Mouse (Mus musculus) urinary bladder, postnatal 36 days (tissue): Measurements from ENCODE around the gene Tom1.

ENCODE experiments used
- DNase-seq, 2 experiments: peaks; one replicate each; pipeline ENCODE4 v3.0.0; 2022; ENCODE audit warnings: low spot score in 2 of 2, mixed read lengths in 1 of 2

Gene Tom1

DNA sequence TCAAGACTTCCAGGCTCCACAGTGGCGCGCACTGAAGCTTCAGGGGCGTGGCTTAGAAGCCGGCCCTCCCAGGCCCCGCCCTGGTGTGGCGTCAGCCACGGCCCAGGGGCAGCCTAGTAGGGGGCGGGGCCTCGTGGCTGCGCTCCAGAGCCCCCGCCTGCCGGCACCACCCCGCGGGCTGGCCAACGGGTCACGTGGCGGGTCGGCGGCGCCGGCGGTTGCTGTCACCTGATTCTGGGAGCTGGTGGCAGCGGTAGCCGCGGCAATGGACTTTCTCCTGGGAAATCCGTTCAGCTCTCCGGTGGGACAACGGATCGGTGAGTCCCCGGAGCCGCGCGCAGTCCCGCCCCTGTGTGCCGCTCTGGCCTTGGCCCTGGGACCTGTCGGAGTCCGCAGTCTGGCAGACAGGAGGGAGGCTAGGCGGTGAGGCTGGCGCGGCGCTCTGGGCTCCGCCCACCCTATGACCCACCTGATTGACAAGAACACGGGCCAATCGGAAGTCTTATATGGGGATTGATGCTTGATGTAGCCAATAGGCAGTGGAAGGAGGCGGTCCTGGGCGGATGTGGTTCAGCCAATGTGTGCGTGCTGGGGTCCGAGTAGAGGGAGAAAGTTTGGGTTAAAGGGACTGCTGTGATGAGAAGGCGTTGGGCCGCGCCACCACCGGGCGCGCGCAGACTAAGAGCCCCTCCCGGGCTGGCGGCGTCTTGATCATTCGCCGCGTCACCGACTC is at the start of gene Tom1:
Gene Tom1, plus strand, starts transcription at position 195 of the 733 bp plus-strand sequence.
- peak; percentile 98 to 99 for DNase-seq

DNA sequence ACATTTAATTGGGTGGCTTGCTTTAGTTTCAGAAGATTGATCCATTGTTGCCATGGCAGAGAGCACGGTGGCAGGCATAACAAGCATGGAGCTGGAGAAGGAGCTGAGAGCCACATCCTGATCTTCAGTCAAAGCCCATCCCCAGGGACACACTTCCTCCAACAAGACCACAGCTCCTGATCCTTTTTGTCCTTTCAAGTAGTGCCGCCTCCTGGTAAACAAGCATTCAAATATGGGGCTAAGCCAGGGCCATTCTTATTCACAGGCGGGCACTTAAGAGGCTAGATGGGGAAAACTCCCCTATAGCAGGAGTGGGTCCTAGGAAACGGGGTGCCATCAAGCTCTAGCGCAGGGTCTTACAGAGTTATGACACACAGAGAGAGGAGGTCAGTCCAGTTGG is 46.1 kb upstream of the Tom1 start:
- DNase-seq: no peak

- no peak for DNase-seq
Observed at GRCm38 (mm10) chr8:74990021-74990420, 43.5 kb upstream of the Tom1 start.

GRCm38 (mm10) chr8:74993081-74993474 is 40.4 kb upstream of the Tom1 start, which contains the start of gene Hmgxb4:
TSS of gene Hmgxb4 (plus strand) at chr8:74993356.
- DNase-seq: no peak

GRCm38 (mm10) chr8:74993475-74994451 is 39.7 kb upstream of the Tom1 start:
- DNase-seq: peak; percentile 72 to 83

GRCm38 (mm10) chr8:74994540-74994939 is 39.0 kb upstream of the Tom1 start:
- DNase-seq: no peak

DNA sequence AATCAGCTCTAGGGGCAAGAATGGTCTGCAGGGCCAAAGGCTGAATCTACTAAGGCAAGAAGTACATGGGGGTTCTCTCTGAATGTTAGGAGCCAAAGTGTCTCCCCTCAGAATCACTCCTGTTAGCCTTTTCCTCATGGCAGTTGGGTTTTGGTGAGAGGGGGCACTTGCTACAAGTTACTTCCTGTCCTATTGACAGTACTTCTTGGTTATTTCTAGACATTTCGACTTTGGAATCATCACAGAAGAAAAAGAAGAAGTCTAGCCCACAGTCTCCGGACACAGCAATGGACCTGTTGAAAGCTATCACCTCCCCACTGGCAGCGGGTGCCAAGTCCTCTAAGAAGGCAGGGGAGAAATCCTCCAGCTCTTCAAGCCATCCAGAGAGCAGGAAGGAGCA is 33.1 kb upstream of the Tom1 start:
- DNase-seq: no peak

- DNase-seq: no peak
Observed at GRCm38 (mm10) chr8:75008826-75009225, 24.7 kb upstream of the Tom1 start.

DNA sequence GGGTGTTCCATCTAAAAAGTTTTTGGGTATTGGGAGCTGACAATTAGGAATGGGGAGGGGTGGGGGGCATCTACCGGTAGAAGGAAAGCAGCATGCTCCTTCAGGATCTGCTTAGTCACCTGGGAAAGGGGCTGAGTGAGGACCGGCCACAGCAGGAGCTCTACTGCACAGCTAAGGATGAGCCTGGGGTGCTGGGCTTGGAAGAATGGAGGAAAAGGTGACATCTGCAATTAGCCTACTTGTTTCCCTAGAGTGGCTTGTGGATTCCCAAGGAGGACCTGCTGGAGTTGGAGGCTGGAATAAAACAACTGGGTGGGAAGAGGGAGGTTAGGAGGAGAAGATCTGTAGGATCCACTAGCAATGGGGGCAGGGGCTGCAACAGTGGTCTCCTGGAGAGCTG is 19.9 kb upstream of the Tom1 start:
- no peak for DNase-seq

GRCm38 (mm10) chr8:75013964-75014363 is 19.5 kb upstream of the Tom1 start:
- DNase-seq: no peak

GRCm38 (mm10) chr8:75015981-75016380 is 17.5 kb upstream of the Tom1 start:
- DNase-seq: no peak

- DNase-seq: no peak
Observed at GRCm38 (mm10) chr8:75016422-75016821, 17.1 kb upstream of the Tom1 start.

- DNase-seq: no peak
Observed at GRCm38 (mm10) chr8:75018274-75018972, 15.1 kb upstream of the Tom1 start.

- DNase-seq: no peak
Observed at GRCm38 (mm10) chr8:75023660-75024316, 9.7 kb upstream of the Tom1 start.

GRCm38 (mm10) chr8:75025809-75026208 is 7.7 kb upstream of the Tom1 start:
- DNase-seq: no peak

DNA sequence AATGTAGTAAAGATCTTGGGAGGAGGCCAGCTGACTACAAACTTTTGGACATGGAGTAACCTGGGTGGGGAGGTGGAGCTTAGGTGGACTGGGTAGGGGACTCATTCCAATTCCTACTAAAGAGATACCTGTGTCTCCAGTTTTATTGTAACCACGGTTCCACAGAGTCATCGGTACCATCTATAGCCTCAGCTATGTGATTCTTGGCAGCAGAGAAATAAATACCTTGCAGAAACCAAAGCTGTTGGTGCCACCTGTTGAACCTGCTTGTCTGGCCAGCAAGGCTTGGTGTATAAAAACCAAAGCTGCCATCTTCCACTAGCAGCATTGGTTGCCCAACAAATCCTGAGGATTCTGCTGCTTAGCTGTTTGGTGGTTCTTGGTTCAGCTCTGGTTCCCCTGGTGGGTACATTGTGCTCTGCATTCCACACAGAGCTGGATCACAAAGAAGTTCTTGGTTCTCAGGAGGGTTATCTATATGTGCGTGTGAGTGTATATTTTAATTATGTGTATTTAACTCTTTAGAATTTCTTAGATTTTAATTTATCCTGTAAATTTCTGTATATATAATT is 3.0 kb upstream of the Tom1 start:
- no peak for DNase-seq

DNA sequence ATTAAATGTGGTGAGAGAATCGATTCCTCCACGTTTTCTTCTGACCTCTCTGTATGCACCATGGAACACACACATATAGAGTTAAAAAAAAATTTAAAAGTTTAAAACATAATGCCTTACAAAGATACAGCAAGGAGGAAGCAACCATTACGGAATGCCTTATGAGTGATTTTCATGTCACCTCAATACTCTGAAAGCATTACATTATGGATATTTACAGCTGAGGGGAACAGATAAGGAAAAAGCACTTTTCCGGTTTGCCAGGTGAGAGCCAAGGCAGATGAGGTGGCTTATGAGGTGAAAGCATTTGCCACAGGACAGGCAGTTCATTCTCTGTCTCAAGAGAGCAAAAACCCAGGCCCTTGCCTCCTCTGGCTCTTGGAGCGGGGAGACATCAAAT is 544 bp upstream of the Tom1 start:
- no peak for DNase-seq

DNA sequence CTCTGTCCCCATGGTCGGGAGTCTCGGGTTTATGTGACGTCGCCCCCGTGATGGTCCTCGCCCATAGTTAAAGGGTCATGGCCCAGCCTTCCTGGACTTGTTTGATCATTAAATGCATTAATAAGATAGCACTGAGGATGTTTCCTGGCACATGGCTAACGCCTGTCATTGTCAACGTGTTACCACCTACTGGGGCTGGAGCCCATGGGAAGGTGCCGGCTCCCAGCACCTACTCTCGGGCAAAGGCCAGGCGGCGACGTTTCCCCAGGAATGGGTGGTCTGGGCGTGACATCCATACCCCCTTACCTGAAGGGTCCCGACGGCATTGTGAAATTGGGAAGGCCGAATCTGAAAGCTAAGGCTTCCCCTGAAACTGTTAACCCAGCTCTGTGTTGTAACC is 780 bp downstream of the Tom1 start:
- DNase-seq: no peak

DNA sequence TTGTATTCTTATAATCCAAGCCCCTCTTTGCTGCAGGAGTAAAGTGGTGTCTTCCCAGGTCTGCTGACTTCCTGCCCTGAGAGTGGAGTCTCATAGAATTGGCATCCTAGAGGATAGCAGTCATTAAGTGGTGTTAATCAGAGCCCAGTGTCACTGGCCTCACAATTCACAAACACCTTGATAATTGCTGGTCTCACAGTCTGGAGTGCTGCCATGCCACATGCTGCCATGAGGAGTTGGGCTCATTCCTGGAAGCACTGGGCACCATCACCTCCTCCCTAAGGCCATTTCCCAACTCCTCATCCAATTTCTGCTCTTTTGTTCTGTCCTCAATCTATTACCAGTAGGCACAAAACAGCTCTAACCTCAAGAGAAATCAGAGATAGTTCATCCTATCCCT is 2.1 kb downstream of the Tom1 start:
- DNase-seq: no peak

GRCm38 (mm10) chr8:75038497-75038896 is 5.0 kb downstream of the Tom1 start:
- DNase-seq: no peak

DNA sequence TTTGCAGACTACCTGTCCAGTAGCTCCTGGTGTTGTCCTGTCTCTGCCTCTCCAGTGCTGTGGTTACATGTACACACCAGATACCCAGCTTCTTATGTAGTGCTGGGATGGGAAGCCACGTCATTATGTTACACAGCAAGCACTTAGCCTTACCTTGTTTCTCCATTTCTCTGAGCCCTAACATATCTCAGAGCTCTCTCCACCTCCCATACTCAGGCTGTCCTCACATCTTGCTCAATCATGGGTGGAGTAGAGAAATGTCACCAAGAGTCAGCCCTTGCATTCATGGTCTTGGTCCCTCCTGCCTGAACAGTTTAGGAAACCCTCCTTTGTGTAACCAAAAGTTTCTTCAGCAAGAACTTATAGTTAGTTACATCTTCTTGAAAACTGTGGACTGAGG is 6.2 kb downstream of the Tom1 start:
- no peak for DNase-seq
